Mouse (Mus musculus) adrenal gland, postnatal 25 days (tissue): ENCODE results near the gene Snf8. TPM values are rescaled to one million over a fixed set of nuclear protein-coding genes. Genes with fewer than 3 reads are reported as not detected.

Experiments
- DNase-seq: peaks from one replicate; pipeline ENCODE4 v3.0.0; 2021; ENCODE audit warnings: mixed read lengths
- total RNA-seq: library from RNA; stranded (reverse); gene quantifications from 2 replicates; pipeline ENCODE4 v1.2.3, GENCODE M21; 2021

Gene Snf8
- total RNA-seq, 1 experiment from 2014 or later, result 85.0 TPM

- no peak for DNase-seq
Observed at GRCm38 (mm10) chr11:96028130-96028529, 6.6 kb upstream of the Snf8 start.

DNA sequence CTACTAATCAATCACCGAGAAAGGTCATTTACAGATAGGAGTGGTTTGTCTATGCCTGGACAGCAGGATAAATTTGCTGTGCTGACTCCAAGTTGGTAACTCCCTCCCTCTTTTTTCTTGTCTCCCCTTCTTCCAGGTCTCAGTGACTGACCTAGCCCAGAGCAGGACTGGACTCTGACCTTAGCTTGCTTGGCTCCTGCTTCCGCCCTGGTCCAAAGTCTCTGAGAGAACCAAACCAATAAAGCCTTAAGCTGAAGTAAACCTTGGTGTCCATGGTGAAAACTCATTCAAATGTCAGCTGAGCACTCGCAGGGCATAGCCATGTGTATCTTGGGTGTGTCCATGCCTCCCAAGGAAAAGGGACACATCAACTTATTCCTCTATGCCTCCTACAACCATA is 4.1 kb upstream of the Snf8 start:
- DNase-seq, result no peak

DNA sequence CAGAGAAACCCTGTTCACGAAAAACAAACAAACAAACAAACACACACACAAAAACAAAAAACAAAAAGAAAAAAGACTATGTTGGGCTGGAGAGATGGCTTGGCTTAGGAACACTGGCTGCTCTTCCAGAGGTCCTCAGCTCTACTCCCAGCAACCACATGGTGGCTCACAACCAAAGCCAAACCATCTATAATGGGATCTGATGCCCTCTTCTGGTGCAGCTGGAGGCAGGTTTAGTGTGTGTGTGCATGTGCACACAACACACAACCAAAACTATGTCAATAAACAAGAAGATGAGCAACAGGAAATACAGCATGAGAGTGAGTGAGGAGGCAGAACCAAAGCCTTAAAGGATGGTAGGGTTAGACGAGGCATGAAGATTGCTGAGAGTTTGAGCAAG is 3.0 kb upstream of the Snf8 start:
- DNase-seq, result no peak

DNA sequence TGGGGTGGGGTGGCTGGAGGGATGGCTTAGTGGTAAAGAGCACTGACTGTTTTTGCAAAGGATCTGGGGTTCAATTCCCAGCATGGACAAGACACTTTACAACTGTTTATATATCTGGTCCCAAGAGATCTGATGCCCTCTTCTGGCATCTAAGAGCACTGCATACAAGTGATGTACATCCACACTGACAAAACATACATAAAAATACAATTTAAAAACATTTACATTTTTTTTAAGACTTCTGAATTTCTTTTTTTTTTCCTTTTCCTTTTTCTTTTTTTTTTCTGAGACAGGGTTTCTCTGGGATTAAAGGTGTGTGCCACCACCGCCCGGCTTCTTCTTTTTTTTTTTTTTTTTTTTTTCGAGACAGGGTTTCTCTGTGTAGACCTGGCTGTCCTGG is 1.4 kb upstream of the Snf8 start:
- no peak for DNase-seq

- no peak for DNase-seq
Observed at GRCm38 (mm10) chr11:96034116-96034515, 569 bp upstream of the Snf8 start.

DNA sequence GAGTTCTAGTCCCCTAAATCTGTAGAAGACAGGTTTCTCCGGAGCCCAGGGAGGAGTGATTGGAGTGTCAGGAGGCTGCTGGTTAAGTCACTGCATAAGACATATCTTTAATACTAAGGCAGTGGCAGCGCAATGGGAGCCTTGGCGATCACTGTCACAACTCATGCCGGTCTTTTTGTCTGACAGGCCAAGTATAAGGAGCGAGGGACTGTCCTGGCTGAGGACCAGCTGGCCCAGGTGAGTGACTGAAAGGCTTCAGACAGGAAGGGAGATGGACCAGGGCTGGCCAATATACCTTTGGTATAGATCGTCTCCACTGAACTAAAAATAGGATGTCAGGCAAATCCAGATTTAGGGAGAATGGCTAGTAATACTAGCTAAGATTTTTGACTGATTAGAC is 448 bp downstream of the Snf8 start:
- peak; percentile 12 for DNase-seq

- DNase-seq, result no peak
Observed at GRCm38 (mm10) chr11:96037499-96037898, 2.8 kb downstream of the Snf8 start.

- DNase-seq, result no peak
Observed at GRCm38 (mm10) chr11:96038560-96038959, 3.9 kb downstream of the Snf8 start.

GRCm38 (mm10) chr11:96044803-96045567 is 10.3 kb downstream of the Snf8 start:
- no peak for DNase-seq

DNA sequence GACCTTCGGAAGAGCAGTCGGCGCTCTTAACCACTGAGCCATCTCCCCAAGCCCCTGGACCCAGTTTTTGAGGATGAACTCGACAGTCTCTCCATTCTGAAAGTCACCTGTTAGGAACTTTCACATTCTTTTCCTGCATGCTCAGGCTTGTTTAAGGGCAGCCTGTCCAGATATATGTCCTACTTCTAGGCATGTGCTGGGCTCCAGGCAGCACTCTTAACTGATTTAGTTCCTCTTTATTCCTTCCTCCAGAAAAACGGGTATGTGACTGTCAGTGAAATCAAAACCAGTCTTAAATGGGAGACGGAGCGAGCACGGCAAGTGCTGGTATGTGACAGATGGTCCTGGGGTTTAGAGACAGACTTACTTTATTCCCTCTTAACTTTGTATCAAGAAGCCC is 11.3 kb downstream of the Snf8 start:
- DNase-seq, result no peak

- no peak for DNase-seq
Observed at GRCm38 (mm10) chr11:96046793-96047192, 12.1 kb downstream of the Snf8 start.

- no peak for DNase-seq
Observed at GRCm38 (mm10) chr11:96047469-96048373, 13.0 kb downstream of the Snf8 start.

GRCm38 (mm10) chr11:96049939-96050338 is 15.3 kb downstream of the Snf8 start:
- no peak for DNase-seq

GRCm38 (mm10) chr11:96050854-96051253 is 16.2 kb downstream of the Snf8 start:
- DNase-seq, result no peak

GRCm38 (mm10) chr11:96058309-96058708 is 23.6 kb downstream of the Snf8 start:
- DNase-seq, result no peak

GRCm38 (mm10) chr11:96064521-96065214 is 30.0 kb downstream of the Snf8 start:
- DNase-seq, result no peak

DNA sequence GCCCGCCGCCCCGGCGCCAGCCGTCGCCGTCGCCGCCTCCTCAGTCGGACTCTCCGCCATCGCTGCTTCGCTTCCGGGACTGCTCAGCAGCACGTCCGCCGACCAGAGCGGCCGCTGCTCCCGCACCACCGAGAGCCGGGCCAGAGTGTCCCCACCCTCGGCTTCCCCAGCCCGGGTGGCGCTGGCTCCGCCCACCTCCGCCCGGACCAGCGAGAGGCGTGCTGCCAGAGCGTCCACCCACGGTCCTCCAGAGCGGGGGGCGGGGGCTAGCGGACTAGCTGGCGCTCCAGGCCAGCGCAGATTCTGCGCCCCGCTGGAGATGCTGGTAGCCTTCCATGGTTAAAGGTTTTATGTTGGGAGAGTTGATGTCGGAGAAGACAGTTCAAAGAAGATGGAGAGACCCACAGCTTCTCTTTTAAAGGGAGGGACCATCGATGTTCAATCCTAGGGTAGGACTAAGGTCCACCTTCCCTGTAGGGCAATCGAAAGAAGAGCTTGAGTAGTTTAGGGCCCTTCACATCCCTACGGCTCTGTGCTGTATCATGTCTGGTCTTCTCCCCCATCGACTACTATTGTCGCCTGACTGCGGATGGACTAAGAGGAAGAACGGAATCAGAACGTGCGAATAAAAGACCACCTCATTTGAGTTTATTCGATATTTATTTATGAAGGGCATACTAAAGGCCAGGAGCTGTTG is 30.7 kb downstream of the Snf8 start, which contains the start of gene Ube2z:
Gene Ube2z (minus strand): TSS at position 174 of the 697 bp plus-strand sequence.
- DNase-seq, result peak; percentile 99

GRCm38 (mm10) chr11:96068231-96068630 is 33.5 kb downstream of the Snf8 start:
- no peak for DNase-seq

DNA sequence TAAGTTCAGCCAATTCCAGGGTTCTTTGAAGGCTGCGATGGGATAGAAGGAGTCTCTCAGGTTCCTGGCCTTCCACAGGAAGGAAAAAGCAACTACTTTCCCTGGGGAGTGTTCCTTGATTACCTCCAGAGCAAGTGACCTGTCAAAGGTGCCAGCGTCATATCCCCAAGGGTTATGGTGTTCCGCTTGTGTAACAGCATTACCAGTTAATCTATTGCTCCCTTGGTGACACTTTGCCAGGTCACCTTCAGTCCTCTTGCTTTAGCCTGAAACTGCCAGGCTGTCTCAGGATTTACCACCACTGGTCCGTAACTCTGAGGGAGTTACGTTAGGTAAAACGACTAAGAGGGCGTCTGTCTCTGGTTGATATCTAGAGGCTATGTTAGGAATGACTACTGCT is 35.7 kb downstream of the Snf8 start:
- DNase-seq, result no peak

DNA sequence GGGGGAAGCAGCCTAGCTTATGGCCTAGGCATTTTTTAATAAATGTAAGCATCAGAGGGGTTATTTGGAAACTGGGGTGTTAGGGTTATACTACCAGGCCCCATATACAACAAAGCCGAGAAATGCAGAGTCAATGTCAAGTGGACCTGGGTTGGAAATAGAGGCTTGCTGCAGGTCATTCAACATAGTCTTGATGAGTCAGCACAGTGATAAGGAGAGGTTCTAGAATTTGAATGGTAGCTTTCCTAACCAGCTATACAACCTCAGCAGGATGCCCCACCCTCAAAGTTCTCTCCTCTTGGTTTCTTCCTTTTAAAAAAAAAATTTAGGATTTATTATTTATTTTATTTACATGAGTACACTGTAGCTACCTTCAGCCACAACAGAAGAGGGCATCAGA is 36.3 kb downstream of the Snf8 start:
- DNase-seq, result no peak

DNA sequence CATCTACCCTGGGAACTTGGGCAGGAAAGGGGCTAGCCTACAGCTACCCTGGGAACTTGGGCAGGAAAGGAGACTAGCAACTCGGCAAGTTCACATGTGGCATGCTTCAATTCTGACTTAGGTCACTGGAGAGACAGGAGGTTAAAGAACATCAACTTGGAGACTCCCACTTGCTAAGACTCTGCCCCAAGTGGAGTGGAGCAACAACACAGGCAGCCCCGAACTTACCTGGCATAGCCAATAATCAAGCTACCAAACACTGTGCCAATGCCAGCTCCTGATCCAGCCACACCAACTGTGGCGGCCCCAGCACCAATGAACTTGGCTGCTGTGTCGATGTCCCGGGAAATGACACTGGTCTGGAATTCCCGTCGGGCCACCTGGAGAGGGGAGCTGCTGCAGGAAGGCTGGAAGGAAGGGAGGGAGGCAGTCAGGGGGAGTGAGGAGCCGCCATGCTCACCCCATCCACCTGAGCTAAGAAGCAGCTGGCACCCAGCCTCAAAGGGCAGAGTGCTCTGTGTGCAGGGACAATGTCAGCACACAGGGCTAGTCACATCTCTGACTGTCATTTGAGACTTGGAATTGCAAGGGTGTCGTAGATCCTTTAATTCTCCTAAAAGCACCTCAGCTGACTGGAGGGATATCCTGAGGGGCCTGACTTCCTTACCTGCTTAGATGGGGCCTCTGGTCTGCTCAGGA is 38.8 kb downstream of the Snf8 start:
- no peak for DNase-seq
